Mouse (Mus musculus): ENCODE measurements around the gene Fxyd5. TPM values are rescaled to one million over a fixed set of nuclear protein-coding genes. Genes with fewer than 3 reads are reported as not detected.

Fxyd5 gene
- polyA plus RNA-seq, 2 experiments = 10.1 to 20.4 TPM

GRCm38 (mm10) chr7:31069491-31069890, 27.2 kb upstream of the Fxyd5 start:
- no peak for TF ChIP-seq CTCF (IDR thresholded peaks at IDR 0.05; ENCODE audit: low read depth)
- no peak for TF ChIP-seq EP300 (IDR thresholded peaks at IDR 0.05; ENCODE audit: low read depth)
- H3K9me3 ChIP-seq (ENCODE audit: control insufficient read depth, low read length) = no peaks in the 10 kb centered on the region
- no peaks in the 10 kb centered on the region for H3K4me1 ChIP-seq (replicated peaks; ENCODE audit: control insufficient read depth in 2 of 2, insufficient read depth in 2 of 2, low read length in 1 of 2)
- no peak overlapping the region for H3K9ac ChIP-seq (replicated peaks)
- H3K27me3 ChIP-seq (ENCODE audit: control insufficient read depth, insufficient read depth, low read length) = no peaks in the 10 kb centered on the region
- no peak for ATAC-seq (ENCODE audit: insufficient read depth)
- H3K4me3 ChIP-seq (ENCODE audit: insufficient read depth in 1 of 2, low read depth in 2 of 2, low read length in 2 of 2) = no peak overlapping the region
- H3K27ac ChIP-seq = no peak overlapping the region
- no peak for DNase-seq (ENCODE audit: low read depth in 3 of 3, low spot score in 3 of 3)
- no peaks in the 10 kb centered on the region for H3K36me3 ChIP-seq (replicated peaks; ENCODE audit: control insufficient read depth, insufficient read depth, low read depth)
- WGBS (ENCODE audit: insufficient replicate concordance) = 70% methylated on average over 14 of the region's 14 CpGs
- H3K4me2 ChIP-seq (ENCODE audit: low read depth) = no peak overlapping the region

GRCm38 (mm10) chr7:31067836-31068235, 25.6 kb upstream of the Fxyd5 start:
- H3K4me1 ChIP-seq (replicated peaks; ENCODE audit: control insufficient read depth in 2 of 2, insufficient read depth in 2 of 2, low read length in 1 of 2) = no peaks in the 10 kb centered on the region
- H3K9me3 ChIP-seq (ENCODE audit: control insufficient read depth, low read length) = no peaks in the 10 kb centered on the region
- 37% methylated on average over 5 of the region's 5 CpGs for WGBS (ENCODE audit: insufficient replicate concordance)
- H3K4me2 ChIP-seq (ENCODE audit: low read depth) = no peak overlapping the region
- no peak for DNase-seq (ENCODE audit: low read depth in 3 of 3, low spot score in 3 of 3)
- no peak for ATAC-seq (ENCODE audit: insufficient read depth)
- no peak overlapping the region for H3K27ac ChIP-seq
- no peaks in the 10 kb centered on the region for H3K27me3 ChIP-seq (ENCODE audit: control insufficient read depth, insufficient read depth, low read length)
- H3K36me3 ChIP-seq (replicated peaks; ENCODE audit: control insufficient read depth, insufficient read depth, low read depth) = no peaks in the 10 kb centered on the region
- no peak overlapping the region for H3K4me3 ChIP-seq (ENCODE audit: insufficient read depth in 1 of 2, low read depth in 2 of 2, low read length in 2 of 2)
- no peak overlapping the region for H3K9ac ChIP-seq (replicated peaks)
- TF ChIP-seq CTCF (IDR thresholded peaks at IDR 0.05; ENCODE audit: low read depth) (no peak), EP300 (IDR thresholded peaks at IDR 0.05; ENCODE audit: low read depth) (no peak)

GRCm38 (mm10) chr7:31063074-31063560, 20.8 kb upstream of the Fxyd5 start:
- Histone ChIP-seq H3K4me1 (replicated peaks; ENCODE audit: control insufficient read depth in 2 of 2, insufficient read depth in 2 of 2, low read length in 1 of 2) (no peaks in the 10 kb centered on the region), H3K36me3 (replicated peaks; ENCODE audit: control insufficient read depth, insufficient read depth, low read depth) (no peaks in the 10 kb centered on the region), H3K27me3 (ENCODE audit: control insufficient read depth, insufficient read depth, low read length) (no peaks in the 10 kb centered on the region), H3K9ac (replicated peaks) (no peak overlapping the region), H3K9me3 (ENCODE audit: control insufficient read depth, low read length) (no peaks in the 10 kb centered on the region), H3K4me3 (ENCODE audit: insufficient read depth in 1 of 2, low read depth in 2 of 2, low read length in 2 of 2) (no peak overlapping the region), H3K4me2 (ENCODE audit: low read depth) (no peak overlapping the region), H3K27ac (no peak overlapping the region)
- ATAC-seq (ENCODE audit: insufficient read depth) = no peak
- TF ChIP-seq EP300 (IDR thresholded peaks at IDR 0.05; ENCODE audit: low read depth) (no peak), CTCF (IDR thresholded peaks at IDR 0.05; ENCODE audit: low read depth) (no peak)
- no peak for DNase-seq (ENCODE audit: low read depth in 3 of 3, low spot score in 3 of 3)
- 61% methylated on average over 12 of the region's 12 CpGs for WGBS (ENCODE audit: insufficient replicate concordance)

GRCm38 (mm10) chr7:31060621-31061010, 18.3 kb upstream of the Fxyd5 start:
- WGBS (ENCODE audit: insufficient replicate concordance) = 62% methylated on average over 7 of the region's 7 CpGs
- TF ChIP-seq CTCF (IDR thresholded peaks at IDR 0.05; ENCODE audit: low read depth) (no peak), EP300 (IDR thresholded peaks at IDR 0.05; ENCODE audit: low read depth) (no peak)
- H3K36me3 ChIP-seq (replicated peaks; ENCODE audit: control insufficient read depth, insufficient read depth, low read depth) = no peaks in the 10 kb centered on the region

GRCm38 (mm10) chr7:31059919-31060620, 17.8 kb upstream of the Fxyd5 start:
- no peak for TF ChIP-seq CTCF (IDR thresholded peaks at IDR 0.05; ENCODE audit: low read depth)
- no peak for TF ChIP-seq EP300 (IDR thresholded peaks at IDR 0.05; ENCODE audit: low read depth)
- no peak overlapping the region for H3K27ac ChIP-seq
- H3K4me1 ChIP-seq (replicated peaks; ENCODE audit: control insufficient read depth in 2 of 2, insufficient read depth in 2 of 2, low read length in 1 of 2) = peaks cover 0 to 7% of the 10 kb centered on the region in 2 experiments; a peak in 1 of 4 replicates
- no peaks in the 10 kb centered on the region for H3K27me3 ChIP-seq (ENCODE audit: control insufficient read depth, insufficient read depth, low read length)
- no peaks in the 10 kb centered on the region for H3K36me3 ChIP-seq (replicated peaks; ENCODE audit: control insufficient read depth, insufficient read depth, low read depth)
- H3K9ac ChIP-seq (replicated peaks) = no peak overlapping the region
- no peak overlapping the region for H3K4me2 ChIP-seq (ENCODE audit: low read depth)
- 60% methylated on average over 11 of the region's 11 CpGs for WGBS (ENCODE audit: insufficient replicate concordance)
- DNase-seq (ENCODE audit: low read depth in 3 of 3, low spot score in 3 of 3) (no peak), ATAC-seq (ENCODE audit: insufficient read depth) (no peak)
- no peak overlapping the region for H3K4me3 ChIP-seq (ENCODE audit: insufficient read depth in 1 of 2, low read depth in 2 of 2, low read length in 2 of 2)
- no peaks in the 10 kb centered on the region for H3K9me3 ChIP-seq (ENCODE audit: control insufficient read depth, low read length)

More at GRCm38 (mm10) chr7:31060621-31061010, 18.3 kb upstream of the Fxyd5 start:
- Histone ChIP-seq H3K4me1 (replicated peaks; ENCODE audit: control insufficient read depth in 2 of 2, insufficient read depth in 2 of 2, low read length in 1 of 2) (peaks cover 0 to 7% of the 10 kb centered on the region in 2 experiments; a peak in 1 of 4 replicates), H3K27ac (no peak overlapping the region), H3K4me2 (ENCODE audit: low read depth) (no peak overlapping the region), H3K9me3 (ENCODE audit: control insufficient read depth, low read length) (no peaks in the 10 kb centered on the region), H3K27me3 (ENCODE audit: control insufficient read depth, insufficient read depth, low read length) (no peaks in the 10 kb centered on the region), H3K4me3 (ENCODE audit: insufficient read depth in 1 of 2, low read depth in 2 of 2, low read length in 2 of 2) (no peak overlapping the region), H3K9ac (replicated peaks) (no peak overlapping the region)
- ATAC-seq (ENCODE audit: insufficient read depth) = no peak
- no peak for DNase-seq (ENCODE audit: low read depth in 3 of 3, low spot score in 3 of 3)
